Mouse (Mus musculus): ENCODE results near the gene Gzmd. TPM values are rescaled to one million over a fixed set of nuclear protein-coding genes. Genes with fewer than 3 reads are reported as not detected.
"Not testable (repeated sequence)": the region's sequence is repeated elsewhere in the genome, so short reads cannot be mapped to it uniquely, and the experiment has no call there.

Gzmd gene
- not detected in 2 replicates for polyA plus RNA-seq (2015; fragmentation: Nextera tagmentation; extraction: Ambion mirVana)

GRCm38 (mm10) chr14:56132508-56132907 is at the start of gene Gzmd:
Gene Gzmd (minus strand): TSS chr14:56132608.
- not testable (repeated sequence) for H3K9ac ChIP-seq; H3K4me2 ChIP-seq; H3K36me3 ChIP-seq (ENCODE audit: poor library complexity, severe bottlenecking); H3K4me3 ChIP-seq; H3K4me1 ChIP-seq; H3K9me3 ChIP-seq (replicated peaks); H3K27me3 ChIP-seq; H3K27ac ChIP-seq; ATAC-seq
- 81% methylated on average over 2 of the region's 2 CpGs for WGBS

GRCm38 (mm10) chr14:56177651-56178050 is 45.2 kb upstream of the Gzmd start:
- H3K4me2 ChIP-seq; H3K27ac ChIP-seq; ATAC-seq; H3K36me3 ChIP-seq (ENCODE audit: poor library complexity, severe bottlenecking); H3K4me3 ChIP-seq; H3K27me3 ChIP-seq; H3K9ac ChIP-seq; H3K9me3 ChIP-seq (replicated peaks); H3K4me1 ChIP-seq: not testable (repeated sequence)
- 28% methylated on average over 8 of the region's 8 CpGs for WGBS

GRCm38 (mm10) chr14:56174499-56174898 is 42.1 kb upstream of the Gzmd start, which contains the start of gene Gzmn:
Gene Gzmn (minus strand): TSS chr14:56174599.
- no peaks in the 10 kb centered on the region for H3K4me1 ChIP-seq
- 89% methylated on average over 5 of the region's 5 CpGs for WGBS
- no peaks in the 10 kb centered on the region for H3K27me3 ChIP-seq
- no peak within 1 kb of the TSS for H3K9ac ChIP-seq
- H3K9me3 ChIP-seq (replicated peaks), result no peaks in the 10 kb centered on the region
- no peak within 1 kb of the TSS for H3K27ac ChIP-seq
- no peak within 1 kb of the TSS for H3K4me3 ChIP-seq
- no peaks in the 10 kb centered on the region for H3K36me3 ChIP-seq (ENCODE audit: poor library complexity, severe bottlenecking)
- no peak within 1 kb of the TSS for H3K4me2 ChIP-seq
- no peak for ATAC-seq

- 94% methylated on average over 6 of the region's 6 CpGs for WGBS
Observed at GRCm38 (mm10) chr14:56173396-56173795, 41.0 kb upstream of the Gzmd start.

GRCm38 (mm10) chr14:56172744-56173143 is 40.3 kb upstream of the Gzmd start:
- WGBS, result 90% methylated on average over 5 of the region's 5 CpGs
- Histone ChIP-seq H3K27ac (no peak overlapping the region), H3K27me3 (no peaks in the 10 kb centered on the region), H3K9me3 (replicated peaks) (no peaks in the 10 kb centered on the region), H3K4me2 (no peak overlapping the region), H3K4me1 (no peaks in the 10 kb centered on the region), H3K9ac (no peak overlapping the region), H3K36me3 (ENCODE audit: poor library complexity, severe bottlenecking) (no peaks in the 10 kb centered on the region), H3K4me3 (no peak overlapping the region)
- ATAC-seq, result no peak

More at GRCm38 (mm10) chr14:56173396-56173795, 41.0 kb upstream of the Gzmd start:
- no peaks in the 10 kb centered on the region for H3K36me3 ChIP-seq (ENCODE audit: poor library complexity, severe bottlenecking)
- no peak overlapping the region for H3K9ac ChIP-seq
- H3K4me2 ChIP-seq, result no peak overlapping the region
- H3K4me1 ChIP-seq, result no peaks in the 10 kb centered on the region
- H3K27ac ChIP-seq, result no peak overlapping the region
- no peaks in the 10 kb centered on the region for H3K27me3 ChIP-seq
- H3K4me3 ChIP-seq, result no peak overlapping the region
- ATAC-seq, result no peak
- H3K9me3 ChIP-seq (replicated peaks), result no peaks in the 10 kb centered on the region

GRCm38 (mm10) chr14:56168009-56168408 is 35.6 kb upstream of the Gzmd start:
- 89% methylated on average over 6 of the region's 6 CpGs for WGBS
- no peaks in the 10 kb centered on the region for H3K36me3 ChIP-seq (ENCODE audit: poor library complexity, severe bottlenecking)
- H3K9ac ChIP-seq, result no peak overlapping the region
- no peaks in the 10 kb centered on the region for H3K9me3 ChIP-seq (replicated peaks)
- no peaks in the 10 kb centered on the region for H3K4me1 ChIP-seq
- no peak overlapping the region for H3K4me2 ChIP-seq
- H3K27me3 ChIP-seq, result no peaks in the 10 kb centered on the region
- H3K27ac ChIP-seq, result no peak overlapping the region
- no peak for ATAC-seq
- no peak overlapping the region for H3K4me3 ChIP-seq

GRCm38 (mm10) chr14:56162109-56162508 is 29.7 kb upstream of the Gzmd start:
- Histone ChIP-seq H3K36me3 (ENCODE audit: poor library complexity, severe bottlenecking) (no peaks in the 10 kb centered on the region), H3K27ac (no peak overlapping the region), H3K4me3 (no peak overlapping the region), H3K27me3 (no peaks in the 10 kb centered on the region), H3K4me2 (no peak overlapping the region), H3K9ac (no peak overlapping the region), H3K4me1 (no peaks in the 10 kb centered on the region), H3K9me3 (replicated peaks) (no peaks in the 10 kb centered on the region)
- 88% methylated on average over 2 of the region's 2 CpGs for WGBS
- ATAC-seq, result no peak

GRCm38 (mm10) chr14:56159479-56159878 is 27.1 kb upstream of the Gzmd start, which contains the start of gene Gzmg:
Gene Gzmg (minus strand): TSS chr14:56159579.
- not testable (repeated sequence) for H3K27me3 ChIP-seq; H3K9me3 ChIP-seq (replicated peaks); ATAC-seq; H3K36me3 ChIP-seq (ENCODE audit: poor library complexity, severe bottlenecking); H3K4me2 ChIP-seq; H3K4me3 ChIP-seq; H3K9ac ChIP-seq; H3K4me1 ChIP-seq; H3K27ac ChIP-seq
- WGBS, result 73% methylated on average over 2 of the region's 2 CpGs

GRCm38 (mm10) chr14:56155340-56155739 is 22.9 kb upstream of the Gzmd start:
- Histone ChIP-seq H3K9me3 (replicated peaks) (no peaks in the 10 kb centered on the region), H3K9ac (no peak overlapping the region), H3K4me2 (no peak overlapping the region), H3K27me3 (no peaks in the 10 kb centered on the region), H3K4me3 (no peak overlapping the region), H3K27ac (no peak overlapping the region), H3K36me3 (ENCODE audit: poor library complexity, severe bottlenecking) (no peaks in the 10 kb centered on the region), H3K4me1 (no peaks in the 10 kb centered on the region)
- no peak for ATAC-seq
- 75% methylated on average over 2 of the region's 2 CpGs for WGBS

- not testable (repeated sequence) for H3K4me2 ChIP-seq; H3K9ac ChIP-seq; H3K27ac ChIP-seq; H3K27me3 ChIP-seq; H3K36me3 ChIP-seq (ENCODE audit: poor library complexity, severe bottlenecking); ATAC-seq; H3K9me3 ChIP-seq (replicated peaks); H3K4me1 ChIP-seq; H3K4me3 ChIP-seq
- 85% methylated on average over 1 of the region's 1 CpGs for WGBS
Observed at GRCm38 (mm10) chr14:56133675-56134074, 1.3 kb upstream of the Gzmd start.

GRCm38 (mm10) chr14:56128341-56128740 is 4.1 kb downstream of the Gzmd start:
- 44% methylated on average over 3 of the region's 3 CpGs for WGBS
- H3K4me1 ChIP-seq, result no peaks in the 10 kb centered on the region
- ATAC-seq, result no peak

GRCm38 (mm10) chr14:56123516-56123915 is 8.9 kb downstream of the Gzmd start:
- WGBS, result 89% methylated on average over 3 of the region's 3 CpGs
- ATAC-seq, result no peak
- Histone ChIP-seq H3K27ac (no peak overlapping the region), H3K4me2 (no peak overlapping the region), H3K9ac (no peak overlapping the region), H3K36me3 (ENCODE audit: poor library complexity, severe bottlenecking) (no peaks in the 10 kb centered on the region), H3K9me3 (replicated peaks) (no peaks in the 10 kb centered on the region), H3K27me3 (no peaks in the 10 kb centered on the region), H3K4me3 (no peak overlapping the region), H3K4me1 (no peaks in the 10 kb centered on the region)

More at GRCm38 (mm10) chr14:56128341-56128740, 4.1 kb downstream of the Gzmd start:
- H3K27ac ChIP-seq, result no peak overlapping the region
- no peaks in the 10 kb centered on the region for H3K36me3 ChIP-seq (ENCODE audit: poor library complexity, severe bottlenecking)
- H3K4me3 ChIP-seq, result no peak overlapping the region
- no peaks in the 10 kb centered on the region for H3K9me3 ChIP-seq (replicated peaks)
- H3K4me2 ChIP-seq, result no peak overlapping the region
- no peak overlapping the region for H3K9ac ChIP-seq
- H3K27me3 ChIP-seq, result no peaks in the 10 kb centered on the region

- no peaks in the 10 kb centered on the region for H3K9me3 ChIP-seq (replicated peaks)
- no peak within 1 kb of the TSS for H3K4me3 ChIP-seq
- no peak within 1 kb of the TSS for H3K9ac ChIP-seq
- no peak within 1 kb of the TSS for H3K4me2 ChIP-seq
- no peak for ATAC-seq
- H3K4me1 ChIP-seq, result no peaks in the 10 kb centered on the region
- no peaks in the 10 kb centered on the region for H3K27me3 ChIP-seq
- no peak within 1 kb of the TSS for H3K27ac ChIP-seq
- H3K36me3 ChIP-seq (ENCODE audit: poor library complexity, severe bottlenecking), result no peaks in the 10 kb centered on the region
Observed at GRCm38 (mm10) chr14:56120525-56120924, 11.9 kb downstream of the Gzmd start, which contains the start of gene Gzme. Gene Gzme (minus strand): TSS chr14:56120625.
